Mouse (Mus musculus) CD8-positive naive resting alpha-beta T cell, adult 2 months (primary cell): ENCODE data around the gene C5ar1.

Experiments used
- DNase-seq, 2 experiments: peaks; one replicate each; pipeline ENCODE4 v3.0.0; 2022; ENCODE audit warnings: low read depth in 2 of 2, low spot score in 2 of 2

The C5ar1 gene

GRCm38 (mm10) chr7:16229869-16230268 is 29.5 kb downstream of the C5ar1 start:
- DNase-seq = no peak

- DNase-seq = peak; percentile 94 to 96
Measured at GRCm38 (mm10) chr7:16221582-16222272, 37.6 kb downstream of the C5ar1 start, which contains the start of gene Dhx34. Gene Dhx34 (minus strand): TSS chr7:16222037.

DNA sequence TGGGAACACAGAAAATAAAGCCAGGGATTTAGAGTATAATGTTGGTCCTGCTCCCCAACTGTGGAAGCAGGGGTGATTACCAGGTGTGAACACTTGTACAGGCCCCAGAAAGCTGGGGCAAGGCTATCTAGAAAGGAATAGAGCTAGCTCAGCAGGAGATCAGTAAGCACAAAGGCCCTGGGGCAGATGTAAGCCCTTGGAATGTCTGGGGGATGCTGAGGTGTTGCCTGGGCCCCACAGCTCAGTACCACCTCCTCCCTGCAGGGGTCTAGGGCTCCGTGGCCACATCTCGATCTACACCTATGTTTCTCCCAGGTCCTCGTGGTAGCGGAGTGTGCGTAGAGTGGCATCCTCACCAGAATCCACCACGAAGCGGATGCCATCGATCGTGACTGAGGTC is 45.4 kb downstream of the C5ar1 start:
- no peak for DNase-seq

DNA sequence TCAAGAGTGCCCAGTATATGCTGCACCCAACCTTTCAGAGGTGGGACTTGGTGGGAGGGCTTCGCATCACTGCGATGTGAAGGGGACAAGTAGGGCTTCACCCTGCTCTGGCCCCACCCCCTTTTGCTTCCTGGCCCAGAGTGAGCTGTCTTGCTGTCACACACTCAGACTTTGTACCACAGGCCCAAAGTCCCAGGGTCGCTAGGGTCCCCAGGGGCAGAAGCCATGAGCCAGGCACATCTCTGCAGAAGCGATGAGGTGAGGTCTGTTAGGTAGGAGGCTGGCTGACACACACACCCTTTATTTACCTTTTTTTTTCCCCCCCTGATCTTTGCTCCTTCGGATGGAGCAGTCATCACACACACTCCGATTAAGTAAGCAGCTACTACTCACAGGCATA is 46.1 kb downstream of the C5ar1 start:
- no peak for DNase-seq

GRCm38 (mm10) chr7:16210862-16211365 is 48.4 kb downstream of the C5ar1 start:
- DNase-seq = no peak

DNA sequence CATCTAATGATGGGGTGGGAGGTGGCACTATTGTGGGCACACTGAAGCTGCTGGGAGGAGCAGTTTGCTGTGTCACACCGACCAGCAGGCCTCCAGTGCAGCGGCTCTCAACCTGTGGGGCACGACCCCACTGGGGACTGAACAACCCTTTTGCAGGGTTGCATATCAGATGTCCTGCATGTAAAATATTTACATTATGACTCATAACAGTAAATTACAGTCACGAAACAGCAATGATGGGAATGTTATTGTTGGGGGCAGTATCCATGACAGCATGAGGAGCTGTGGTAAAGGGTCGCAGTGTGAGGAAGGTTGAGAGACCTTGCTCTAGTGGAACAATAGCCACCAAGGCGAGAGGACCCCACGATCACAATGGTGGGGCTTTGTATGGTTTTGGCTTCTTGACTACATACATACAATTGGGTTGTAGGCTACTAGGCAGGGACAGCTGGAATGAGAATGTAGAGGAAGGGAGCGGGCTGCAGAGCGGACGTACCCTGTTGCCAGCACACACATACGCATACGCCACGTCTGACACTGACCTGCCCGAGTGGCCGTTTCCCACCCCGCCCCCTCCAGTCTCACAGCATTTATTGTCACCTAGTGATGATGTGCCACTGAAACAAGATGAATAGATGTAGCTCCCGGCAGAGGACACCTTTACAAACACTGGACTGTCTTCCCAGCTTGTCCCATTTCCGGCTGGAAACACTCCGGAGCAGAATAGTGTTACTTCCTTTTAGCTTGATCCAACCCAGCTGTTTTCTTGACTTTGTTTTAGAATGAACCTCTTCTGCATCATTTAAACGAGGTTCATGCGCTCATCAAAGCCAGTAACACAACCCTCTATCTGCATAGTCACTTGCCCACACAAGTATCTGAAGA is 50.3 kb downstream of the C5ar1 start:
- no peak for DNase-seq

DNA sequence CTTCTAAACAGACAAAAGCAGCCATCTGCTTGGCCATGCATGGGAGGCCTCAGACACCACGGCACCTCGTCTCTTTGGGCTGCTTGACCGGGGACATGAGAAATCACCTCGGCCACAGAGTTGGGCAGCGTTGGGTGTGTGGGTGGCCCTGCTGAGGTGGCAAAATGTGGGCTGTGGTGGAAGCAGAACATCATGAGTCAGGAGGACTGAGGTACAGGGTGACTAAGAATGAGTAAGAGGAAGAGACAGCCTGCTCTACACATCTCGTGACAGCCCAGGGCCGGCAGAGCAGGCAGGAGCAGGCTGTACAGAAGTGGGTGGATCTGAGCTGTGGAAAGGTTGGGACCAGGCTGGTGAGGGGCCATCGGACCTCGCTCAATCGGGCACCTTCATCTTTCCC is 51.8 kb downstream of the C5ar1 start:
- no peak for DNase-seq

- DNase-seq = peak; percentile 18 to 36
Measured at GRCm38 (mm10) chr7:16207076-16207475, 52.3 kb downstream of the C5ar1 start.

- DNase-seq = no peak
Measured at GRCm38 (mm10) chr7:16204791-16205190, 54.5 kb downstream of the C5ar1 start.

- no peak for DNase-seq
Measured at GRCm38 (mm10) chr7:16203505-16203903, 55.8 kb downstream of the C5ar1 start.

DNA sequence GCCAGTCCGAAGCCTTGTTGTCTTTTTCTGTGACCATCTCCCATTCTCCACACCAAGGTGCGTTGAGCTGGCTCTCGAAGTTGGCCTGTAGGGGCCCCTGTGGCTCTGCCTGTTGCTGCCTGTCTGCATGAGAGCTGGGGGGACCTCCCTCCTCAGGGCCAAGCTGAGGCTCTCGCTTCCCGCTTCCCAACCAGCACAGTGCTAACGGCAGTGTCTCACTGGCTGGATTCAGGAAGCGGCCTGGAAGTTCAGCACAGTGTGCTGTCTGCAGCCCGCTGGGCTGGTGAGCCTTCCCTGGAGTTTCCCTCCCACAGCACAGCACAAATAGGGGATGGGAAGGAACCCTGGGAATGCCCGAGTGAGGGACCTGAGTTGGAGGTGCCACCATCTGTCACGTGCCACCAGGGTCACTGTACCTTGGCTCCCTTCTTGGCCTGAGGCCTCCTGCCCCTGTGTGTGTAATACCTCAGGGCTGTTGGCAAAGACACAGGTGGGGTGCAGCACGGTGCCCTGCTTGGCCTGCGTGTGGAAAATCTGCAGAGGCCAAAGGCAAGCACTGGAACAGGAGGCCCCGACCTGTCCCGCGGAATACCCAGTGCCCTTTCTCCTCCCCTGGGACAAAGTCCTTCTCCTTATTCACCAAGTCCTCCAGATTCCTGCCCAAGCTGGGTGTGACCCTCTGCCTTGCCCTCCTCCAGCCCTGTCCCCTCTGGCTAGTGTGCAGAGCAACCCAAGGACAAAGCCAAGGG is 56.4 kb downstream of the C5ar1 start:
- no peak for DNase-seq

DNA sequence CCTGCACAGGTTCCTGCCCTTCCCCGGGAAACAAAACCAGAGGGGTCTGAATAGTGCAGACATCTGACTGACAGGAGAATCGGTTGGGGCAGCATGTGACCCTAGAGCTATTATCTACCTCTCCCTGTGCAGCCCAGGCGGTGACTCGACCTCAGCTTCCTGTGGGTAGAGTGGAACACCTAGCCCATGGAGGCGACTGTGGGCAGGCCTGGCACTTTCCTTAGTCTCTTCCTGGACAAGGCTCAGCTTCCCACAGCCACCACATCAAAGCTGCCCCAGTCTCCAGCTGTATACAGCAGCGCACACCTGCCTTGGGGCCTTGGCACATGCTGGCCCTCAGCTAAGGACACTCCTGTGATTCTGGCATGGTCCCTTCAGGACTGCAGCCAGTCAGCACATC is 58.2 kb downstream of the C5ar1 start:
- peak; percentile 18 to 32 for DNase-seq

GRCm38 (mm10) chr7:16198540-16198939 is 60.8 kb downstream of the C5ar1 start:
- no peak for DNase-seq

DNA sequence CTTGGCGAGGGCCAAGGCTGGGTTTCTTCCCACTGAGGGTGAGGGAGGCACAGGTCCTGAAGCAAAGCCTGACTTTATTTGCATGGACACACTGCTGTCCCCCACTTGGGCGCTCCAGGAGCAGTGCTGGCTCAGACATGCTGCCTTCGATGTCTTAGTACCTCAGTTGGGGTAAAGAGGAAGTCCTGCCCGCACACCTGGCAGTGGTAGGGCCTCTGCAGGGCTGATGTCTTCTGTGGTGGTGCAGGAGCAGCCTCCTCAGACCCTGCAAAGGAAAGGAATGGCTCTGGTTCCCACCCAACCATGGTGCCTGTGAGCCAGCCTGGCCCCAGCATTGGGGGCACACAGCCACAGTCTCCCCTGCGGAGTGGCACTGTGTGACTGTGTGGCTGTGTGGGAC is 62.2 kb downstream of the C5ar1 start:
- DNase-seq = peak; percentile 15 to 27
